Mouse (Mus musculus): ENCODE data around the gene Gm32742.
A peak's percentile ranks its signal among the peaks of the same experiment; 100 is the strongest.

The Gm32742 gene

DNA sequence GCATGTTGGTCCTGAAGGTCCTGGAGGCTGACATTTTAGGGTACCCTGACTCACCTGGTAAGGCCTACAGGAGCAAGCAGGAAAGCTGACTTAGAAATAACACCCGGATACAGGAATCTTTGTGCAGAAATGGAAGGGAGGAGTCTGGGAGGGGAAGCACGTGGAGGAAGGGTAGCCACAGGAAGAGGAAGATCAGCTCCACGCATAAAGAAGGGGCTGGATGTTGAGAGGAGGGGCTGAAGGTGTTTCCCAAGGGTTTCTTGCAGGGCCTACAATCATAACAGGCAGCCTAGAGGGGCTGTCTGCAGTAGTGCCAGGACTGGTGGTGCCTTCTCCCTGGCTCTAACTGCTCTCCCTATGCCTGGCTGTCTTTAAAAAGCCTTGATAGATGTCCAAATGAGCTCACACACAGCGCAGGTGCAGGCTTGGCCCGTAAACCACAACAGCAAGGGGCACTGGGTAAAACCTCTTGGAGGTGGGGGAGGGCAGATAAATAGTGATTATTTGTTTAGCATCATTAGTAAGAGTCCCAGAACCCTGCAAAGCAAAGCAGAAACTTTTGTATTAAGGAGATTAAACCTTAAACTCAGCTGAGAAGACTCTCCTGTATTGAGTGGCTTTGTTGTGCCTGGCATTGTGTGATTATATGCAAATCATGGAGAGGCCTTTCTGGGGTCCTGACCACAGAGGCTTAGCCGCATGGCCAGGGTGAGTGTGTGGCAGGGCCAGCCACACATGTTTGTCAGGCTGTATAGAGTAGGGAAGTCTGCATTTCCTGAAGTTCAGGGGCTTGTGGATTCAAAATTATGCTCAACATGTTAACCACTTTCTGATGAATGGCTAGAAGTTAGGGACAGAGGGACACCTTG lies at the start of gene Gm32742:
Gene Gm32742, minus strand, starts transcription at position 206 of the 869 bp plus-strand sequence.
- DNase-seq = no peak

DNA sequence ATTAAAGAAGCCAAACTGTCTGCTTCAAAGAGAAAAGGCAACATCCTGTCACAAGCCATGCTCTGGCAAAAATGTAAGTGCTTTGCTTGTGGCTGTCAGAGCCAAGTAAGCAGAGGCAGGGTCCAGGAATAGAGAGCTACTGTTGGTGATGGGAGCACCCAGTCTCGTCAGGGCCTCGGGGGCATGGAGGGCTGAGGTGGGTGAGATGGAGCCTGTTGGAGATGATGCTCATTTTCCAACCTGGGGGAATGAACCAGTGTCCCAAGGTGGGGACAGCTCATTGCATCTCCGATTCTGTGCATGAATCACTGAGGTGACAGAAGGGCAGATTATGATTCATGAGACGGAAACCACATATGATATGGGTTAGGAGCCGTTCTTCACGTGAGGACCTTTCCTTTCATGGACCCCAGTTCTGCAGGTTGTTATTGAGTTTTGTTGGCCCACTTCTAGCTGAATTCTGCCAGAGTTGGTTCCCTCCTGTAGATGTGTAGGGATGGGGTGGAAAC lies 48.5 kb upstream of the Gm32742 start:
- no peak for DNase-seq

DNA sequence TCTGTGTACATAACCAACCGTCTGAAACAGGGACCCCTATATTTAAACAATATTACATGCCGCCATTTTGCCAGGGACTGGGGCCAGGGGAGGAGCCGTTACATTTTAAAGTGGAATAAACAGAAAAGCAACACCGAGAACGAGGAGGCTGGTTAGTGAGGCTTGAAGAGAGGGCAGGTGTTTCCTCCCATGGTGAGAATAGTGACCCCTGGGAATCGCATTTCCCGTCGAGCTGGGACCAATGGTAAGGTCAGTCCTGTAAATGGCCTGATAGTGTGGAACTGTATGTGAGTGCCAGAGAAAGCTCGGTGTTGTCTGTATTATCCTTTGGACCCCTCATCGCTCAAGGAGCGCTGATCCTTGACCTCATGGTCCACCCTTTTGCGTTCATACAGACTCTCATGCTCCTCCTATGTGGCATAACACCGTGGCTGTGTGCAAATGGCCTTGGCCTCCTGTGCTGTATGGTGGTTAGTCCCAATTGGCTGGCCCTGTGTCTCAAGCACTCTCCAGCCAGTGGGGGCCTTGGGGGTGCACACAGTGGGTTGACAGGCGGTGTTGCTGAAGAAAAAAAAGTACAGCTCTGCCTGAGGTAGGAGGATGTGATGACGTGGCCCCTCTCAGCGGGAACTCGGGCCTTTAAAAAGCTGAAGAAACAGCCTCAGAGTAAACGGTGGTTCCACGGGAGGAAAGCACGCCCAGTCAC lies 47.9 kb upstream of the Gm32742 start, which contains the start of gene Pou2af1:
Gene Pou2af1, plus strand, starts transcription at position 686 of the 706 bp plus-strand sequence.
- no peak for DNase-seq

DNA sequence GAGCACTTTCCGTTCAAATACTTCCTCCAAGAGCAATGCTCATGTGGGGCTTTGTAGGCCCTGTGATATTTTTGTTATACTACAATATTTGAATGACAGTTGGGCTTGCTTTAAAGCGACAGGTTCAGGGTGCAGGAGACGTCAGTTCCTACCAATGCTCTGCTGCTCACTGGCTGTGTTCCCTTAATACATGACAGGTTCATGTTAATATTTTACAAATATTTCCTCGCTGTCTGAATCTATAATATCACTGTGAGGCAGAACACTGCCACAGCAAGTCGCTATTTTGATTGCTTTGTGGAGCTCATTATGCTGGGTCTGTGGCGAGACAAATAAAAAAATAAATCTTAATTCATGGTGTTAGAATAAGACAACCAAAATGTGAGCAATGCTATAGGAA lies 45.9 kb upstream of the Gm32742 start:
- DNase-seq = peak; percentile 8 to 15

DNA sequence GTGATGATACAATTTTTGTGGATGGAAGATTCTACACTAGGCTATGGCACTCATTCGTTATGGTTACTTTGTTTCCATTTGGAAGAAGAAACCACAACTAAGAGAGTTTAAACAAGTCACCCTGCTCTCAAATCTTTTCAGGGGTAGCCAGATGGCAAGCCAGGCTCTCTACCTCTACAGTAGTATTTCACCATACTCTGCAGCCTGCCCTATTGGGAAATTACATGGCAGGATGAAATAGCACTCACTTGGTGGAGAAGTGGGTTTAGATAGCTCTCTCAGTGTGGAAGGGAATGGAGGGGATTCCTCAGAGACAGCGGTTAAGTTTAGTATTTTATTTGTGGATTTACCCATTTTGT lies 43.6 kb upstream of the Gm32742 start:
- no peak for DNase-seq

DNA sequence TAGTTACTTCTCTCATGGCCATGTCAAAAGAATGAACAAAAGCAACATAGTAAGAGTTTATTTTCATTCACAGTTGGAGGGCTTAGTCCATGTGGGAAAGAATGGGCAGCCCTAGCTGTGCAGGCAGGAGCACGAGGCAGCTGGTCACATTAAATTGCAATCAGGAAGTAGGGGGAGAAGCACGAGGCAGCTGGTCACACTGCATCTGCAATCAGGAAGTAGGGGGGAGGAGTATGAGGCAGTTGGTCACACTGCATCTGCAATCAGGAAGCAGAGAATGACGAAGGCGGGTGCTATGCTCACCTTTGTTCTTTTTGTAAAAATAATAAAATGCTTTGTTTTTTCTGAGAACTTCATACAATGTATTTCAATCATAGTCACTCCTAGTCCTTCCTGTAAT lies 29.5 kb upstream of the Gm32742 start:
- DNase-seq = no peak

DNA sequence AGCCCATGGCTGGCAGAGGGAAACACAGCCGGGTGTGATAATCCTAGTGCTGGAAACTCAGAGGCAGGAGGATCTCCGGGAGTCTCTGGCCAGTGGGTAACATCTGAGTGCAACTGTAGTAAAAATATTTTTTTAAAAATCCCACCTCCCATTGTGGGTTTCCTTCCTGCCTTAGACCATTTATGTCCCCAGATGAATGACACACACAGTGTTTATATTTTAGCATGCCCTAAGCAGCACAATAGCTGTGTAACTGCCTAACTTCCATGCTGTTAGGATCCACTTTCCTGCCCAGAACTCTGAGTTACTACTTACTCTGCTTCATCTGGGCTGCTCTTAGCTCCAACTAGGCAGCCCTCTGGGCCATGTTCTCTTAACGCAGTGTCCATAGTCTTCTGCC lies 25.3 kb upstream of the Gm32742 start:
- no peak for DNase-seq

DNA sequence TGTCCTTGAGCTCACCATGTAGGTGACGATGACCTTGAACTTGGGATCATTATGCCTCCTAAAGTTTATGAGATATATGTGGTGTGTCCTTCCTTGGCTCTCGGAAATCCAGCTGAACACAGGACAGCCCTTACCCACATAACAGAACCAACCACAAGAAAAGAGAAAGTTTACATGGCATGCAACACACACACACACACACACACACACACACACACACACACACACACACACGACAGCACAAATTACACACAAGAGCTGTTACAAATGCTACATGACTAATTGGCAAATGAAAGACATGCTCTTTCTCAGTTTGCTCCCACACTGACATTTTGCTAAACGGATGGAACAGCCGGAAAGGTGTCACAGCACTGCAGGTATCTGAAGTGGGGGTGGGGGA lies 20.6 kb upstream of the Gm32742 start:
- DNase-seq = no peak

DNA sequence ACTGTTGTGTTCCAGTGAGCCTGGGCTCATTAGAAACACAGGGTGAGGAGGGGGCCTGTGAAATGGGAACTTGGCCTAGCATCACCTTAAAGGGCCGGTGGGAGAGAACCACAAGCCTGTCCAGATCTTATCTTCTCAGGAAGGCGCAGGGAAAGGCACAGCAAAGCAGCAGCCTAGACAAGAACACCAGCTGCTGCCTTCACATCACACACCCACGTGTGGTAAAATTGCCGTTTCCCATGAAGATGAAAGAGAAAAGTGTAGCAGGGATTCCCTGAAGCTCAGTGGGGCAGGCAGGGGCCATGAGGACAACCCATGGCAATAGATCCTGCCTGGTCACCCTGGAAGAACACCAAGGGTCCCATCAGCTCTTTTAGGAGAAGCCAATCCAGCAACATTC lies 20.1 kb upstream of the Gm32742 start:
- no peak for DNase-seq

DNA sequence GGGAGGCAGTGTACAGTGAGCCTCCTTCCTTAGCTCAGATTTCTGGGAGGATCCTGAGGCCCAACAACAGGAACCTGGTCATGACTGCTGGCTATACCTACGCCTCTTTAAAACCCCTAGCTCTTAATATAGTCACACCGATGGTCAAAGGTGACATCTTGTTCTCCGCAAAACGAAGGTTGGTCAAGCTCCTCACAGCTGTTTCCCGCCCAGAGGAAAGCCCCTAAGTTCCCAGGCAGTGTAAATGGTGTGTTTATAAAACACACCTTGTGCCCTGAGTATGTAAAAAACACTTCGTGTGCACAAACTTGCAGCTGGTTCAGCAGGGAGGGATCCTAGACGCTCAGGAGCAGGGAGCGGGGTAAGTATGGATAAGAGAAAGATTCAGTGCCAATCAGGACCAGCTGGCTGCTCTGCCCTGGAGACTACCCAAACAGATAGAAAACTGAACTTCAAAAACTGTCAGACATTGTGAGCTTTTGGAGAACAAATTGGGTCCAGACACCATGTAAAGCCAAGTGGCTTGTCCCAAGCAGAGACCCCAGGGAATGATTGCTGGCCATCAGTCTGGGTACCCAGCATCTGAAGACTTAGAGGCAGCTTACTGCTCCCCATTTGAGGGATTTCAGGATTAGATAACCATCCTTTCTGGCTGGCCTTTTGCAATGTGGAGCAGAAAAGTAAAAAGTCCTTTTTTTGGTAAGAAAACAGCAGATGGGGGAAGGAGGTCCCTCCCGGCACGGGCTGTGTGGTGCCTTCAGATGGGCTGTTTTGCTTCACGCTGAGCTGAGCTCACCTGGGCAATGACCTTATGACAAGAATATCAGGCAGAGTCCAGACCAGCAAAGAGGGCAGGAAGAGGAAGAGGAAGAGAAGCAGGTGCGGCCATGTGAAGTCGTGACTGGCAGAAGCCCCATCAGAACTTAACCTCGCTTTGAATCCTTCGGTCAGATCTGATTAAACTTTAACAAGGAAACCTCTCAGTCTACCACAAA lies 17.7 kb upstream of the Gm32742 start:
- peak in 1 of 2 experiments; percentile 3 for DNase-seq

DNA sequence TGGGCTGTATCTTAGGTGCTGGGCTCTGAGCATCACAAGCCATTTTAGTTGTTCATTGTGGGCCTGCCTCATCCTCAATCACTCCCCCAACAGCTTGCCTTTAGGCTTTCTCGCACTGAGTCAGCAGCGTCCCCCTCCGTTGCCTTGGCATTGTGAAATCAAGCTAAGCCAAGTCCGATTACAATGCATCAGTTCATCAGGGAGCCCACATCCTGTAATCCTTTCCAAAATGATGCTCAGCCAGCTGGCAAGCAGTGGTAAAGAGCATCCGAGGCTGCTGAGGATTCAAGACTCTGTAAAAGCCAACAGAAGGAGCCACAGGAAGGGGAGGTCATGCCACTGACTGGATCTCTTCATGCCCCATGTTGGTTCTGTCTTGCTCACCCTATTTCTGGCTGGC lies 15.3 kb upstream of the Gm32742 start:
- no peak for DNase-seq

DNA sequence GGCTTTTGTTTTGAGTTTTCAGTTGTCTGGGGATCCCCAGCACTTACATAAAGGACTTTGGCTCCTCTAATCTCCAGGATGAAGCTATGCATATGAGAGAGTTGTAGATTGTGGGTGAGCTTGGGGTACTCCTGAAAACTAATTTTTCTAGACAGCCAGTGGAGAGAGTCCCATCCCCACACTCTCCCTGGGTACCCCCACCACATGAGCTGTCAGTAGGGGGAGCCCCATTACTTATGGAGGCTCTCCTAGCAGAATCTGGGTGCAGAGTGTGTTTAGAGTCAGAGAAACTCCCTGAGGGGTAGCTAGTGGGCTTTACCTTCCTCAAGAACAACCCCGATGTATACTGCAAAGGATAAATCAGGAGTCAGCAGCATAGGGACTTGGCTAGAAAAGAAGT lies 13.0 kb upstream of the Gm32742 start:
- DNase-seq = peak in 1 of 2 experiments; percentile 10

DNA sequence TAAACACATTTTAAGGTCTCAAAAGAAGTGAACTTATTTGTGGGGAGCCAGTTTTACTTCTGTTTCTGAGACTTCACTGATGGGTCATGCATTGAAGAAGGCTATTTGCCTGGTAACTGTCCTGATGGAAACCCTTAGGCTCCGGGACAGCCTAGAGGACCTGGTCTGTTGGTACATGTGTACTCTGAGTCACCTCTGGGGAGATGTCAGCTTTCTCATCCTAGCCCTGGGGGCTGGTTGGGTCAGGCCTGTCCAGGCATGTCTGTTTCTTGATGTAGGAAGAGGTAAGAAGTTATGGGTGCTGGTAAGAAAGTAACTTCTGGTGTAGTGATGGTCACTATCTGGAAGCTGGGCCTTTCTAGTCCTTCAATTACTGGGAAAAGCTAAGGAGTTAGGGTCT lies 10.4 kb upstream of the Gm32742 start:
- DNase-seq = no peak

DNA sequence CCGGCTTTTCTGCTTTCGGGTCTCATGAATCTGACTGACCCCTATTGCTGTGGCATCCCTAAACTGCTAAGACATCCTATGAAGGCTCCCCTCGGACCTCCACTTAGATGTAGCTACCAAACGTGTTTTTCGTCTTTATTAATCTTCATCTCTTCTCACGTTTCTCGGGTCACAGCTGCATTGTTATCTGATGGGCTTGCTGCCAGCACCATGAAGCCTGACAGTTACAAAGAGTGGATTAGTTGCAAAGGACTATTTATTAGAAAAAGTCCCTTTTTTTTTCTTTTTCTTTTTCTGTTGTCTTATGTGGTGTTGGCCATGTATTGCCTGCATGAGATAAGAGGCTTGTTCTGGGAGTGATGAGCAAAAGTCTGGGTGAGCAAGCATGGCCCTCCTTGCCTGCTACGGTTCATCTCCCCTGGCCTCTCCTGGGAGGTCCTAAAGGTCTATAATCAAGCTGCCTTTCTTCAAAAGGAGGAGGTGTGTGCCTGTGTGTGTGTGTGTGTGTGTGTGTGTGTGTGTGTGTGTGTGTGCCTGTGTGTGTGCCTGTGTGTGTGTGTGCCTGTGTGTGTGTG lies 9.7 kb upstream of the Gm32742 start:
- peak in 1 of 2 experiments; percentile 21 for DNase-seq

DNA sequence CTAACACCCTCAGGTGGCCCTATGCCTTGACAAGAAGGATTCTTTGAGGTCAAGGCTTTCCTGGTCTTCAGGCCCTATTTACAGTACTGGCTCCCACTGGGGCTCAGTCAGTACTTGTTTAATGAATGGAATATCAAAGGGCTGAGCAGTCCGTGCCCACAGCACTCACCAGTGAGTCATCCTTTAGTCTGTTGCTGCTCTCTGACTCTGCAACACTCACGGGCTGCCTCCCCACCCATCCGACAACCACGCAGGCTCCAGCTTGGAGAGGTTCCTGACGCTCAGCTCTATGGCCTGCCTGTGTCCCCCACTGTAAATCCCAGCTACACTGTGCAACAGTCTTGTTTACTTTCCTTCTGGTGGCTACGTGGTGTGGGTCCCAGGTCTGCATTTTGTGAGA lies 5.0 kb upstream of the Gm32742 start:
- no peak for DNase-seq

DNA sequence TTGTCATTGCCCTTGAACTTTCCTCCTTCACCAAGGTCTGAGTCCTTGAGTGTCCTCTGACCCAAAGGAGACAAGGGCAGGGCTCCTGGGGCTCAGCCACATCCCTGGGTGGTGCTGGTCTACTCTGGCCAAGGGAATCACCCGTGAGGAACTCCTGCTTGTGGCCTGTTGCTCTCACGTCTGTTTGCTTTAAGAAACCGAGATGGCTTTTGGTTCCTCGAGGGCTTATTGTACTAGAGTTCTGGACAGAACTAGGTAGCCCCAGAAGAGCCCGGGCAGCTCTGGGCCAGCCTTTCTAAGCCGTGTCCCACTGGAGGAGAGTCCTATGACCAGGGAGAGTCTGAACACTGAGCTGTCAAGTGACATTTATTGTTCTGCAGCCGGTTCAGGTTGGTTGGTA lies 3.8 kb upstream of the Gm32742 start:
- DNase-seq = no peak

DNA sequence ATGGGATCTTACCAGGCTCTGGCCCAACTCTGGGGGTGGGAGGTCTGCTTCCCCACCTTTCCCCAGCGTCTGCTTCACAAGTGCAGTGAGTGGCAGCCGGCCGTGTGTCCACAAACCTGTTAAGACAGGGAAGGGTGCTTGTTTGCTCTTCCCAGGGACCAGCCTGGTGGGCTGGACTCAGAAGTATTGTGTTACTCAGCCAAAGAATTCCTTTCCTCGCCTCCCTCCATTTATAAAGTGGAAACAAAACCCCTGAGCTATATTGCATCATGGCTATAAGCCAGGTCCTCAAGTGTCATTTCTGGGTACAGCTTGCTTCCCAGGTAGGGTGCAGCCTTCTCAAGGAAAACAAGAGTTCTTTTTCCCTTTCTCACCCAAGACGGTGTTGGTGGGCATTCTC lies 3.4 kb upstream of the Gm32742 start:
- DNase-seq = no peak

DNA sequence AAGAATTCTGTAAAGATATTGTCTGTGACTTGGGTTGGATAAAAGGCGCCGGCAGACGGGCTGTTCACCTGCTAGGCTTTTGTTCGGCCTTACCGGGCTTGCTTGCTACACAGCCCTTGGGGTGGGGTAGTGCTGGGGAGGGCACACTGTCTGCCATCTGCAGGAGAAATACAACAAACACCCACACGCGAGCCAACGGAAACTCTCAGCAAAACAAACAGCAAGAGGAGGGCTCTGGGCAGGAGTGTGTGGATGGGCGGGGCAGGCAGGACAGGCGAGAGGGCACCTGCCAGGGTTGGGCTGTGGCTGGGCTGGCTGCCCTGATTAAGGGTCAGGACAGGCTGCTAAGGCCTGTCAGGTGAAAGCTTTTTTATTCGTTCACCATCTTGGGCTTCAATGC lies 2.6 kb upstream of the Gm32742 start:
- peak; percentile 12 to 36 for DNase-seq

DNA sequence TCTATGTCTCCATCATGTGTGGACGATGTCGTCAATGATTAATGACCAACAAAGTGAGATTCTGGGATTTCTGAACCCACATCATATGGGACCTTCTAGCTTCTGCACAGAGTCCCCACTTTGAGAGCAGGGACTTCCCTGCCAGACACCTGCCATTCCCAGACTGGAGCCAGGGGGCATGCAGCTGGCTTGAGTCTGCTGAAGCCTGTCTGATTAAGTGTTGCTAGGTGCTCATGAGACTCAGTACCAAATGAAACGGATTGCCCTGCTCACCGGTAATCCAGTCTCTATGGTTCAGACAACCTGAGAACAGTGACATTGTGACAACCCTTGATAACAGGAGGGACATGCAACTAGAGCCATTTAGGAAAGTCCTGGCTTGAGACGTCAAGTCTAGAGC lies 1.3 kb downstream of the Gm32742 start:
- no peak for DNase-seq

DNA sequence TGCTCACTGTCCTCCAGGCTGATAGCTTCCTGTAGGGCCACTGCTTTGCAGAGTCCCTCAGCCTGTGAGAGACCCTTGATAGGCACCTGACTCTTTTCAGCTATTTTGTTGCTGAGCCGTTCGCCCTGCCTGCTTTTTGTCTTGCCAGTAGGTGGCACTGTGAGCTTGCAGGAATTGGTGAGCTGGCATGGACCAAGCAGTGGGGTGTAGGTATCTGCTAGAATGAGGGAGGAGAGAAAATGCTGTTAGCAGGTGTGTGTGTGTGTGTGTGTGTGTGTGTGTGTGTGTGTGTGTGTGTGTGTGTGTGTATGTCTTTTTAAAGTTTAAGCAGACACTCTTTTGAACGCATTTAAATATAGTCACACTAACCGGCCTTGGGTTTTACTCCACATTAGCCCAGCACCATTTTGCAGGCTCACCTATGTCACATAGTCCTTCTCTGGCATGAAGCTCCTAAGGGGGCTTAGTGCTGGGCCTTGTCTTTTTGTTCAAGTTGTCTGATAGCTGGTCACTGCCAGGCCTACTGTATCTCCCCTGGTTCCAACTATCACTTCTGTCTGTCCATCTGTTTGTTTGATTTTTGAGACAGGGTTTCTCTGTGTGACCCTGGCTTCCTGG lies 3.4 kb downstream of the Gm32742 start:
- DNase-seq = peak; percentile 71 to 85

DNA sequence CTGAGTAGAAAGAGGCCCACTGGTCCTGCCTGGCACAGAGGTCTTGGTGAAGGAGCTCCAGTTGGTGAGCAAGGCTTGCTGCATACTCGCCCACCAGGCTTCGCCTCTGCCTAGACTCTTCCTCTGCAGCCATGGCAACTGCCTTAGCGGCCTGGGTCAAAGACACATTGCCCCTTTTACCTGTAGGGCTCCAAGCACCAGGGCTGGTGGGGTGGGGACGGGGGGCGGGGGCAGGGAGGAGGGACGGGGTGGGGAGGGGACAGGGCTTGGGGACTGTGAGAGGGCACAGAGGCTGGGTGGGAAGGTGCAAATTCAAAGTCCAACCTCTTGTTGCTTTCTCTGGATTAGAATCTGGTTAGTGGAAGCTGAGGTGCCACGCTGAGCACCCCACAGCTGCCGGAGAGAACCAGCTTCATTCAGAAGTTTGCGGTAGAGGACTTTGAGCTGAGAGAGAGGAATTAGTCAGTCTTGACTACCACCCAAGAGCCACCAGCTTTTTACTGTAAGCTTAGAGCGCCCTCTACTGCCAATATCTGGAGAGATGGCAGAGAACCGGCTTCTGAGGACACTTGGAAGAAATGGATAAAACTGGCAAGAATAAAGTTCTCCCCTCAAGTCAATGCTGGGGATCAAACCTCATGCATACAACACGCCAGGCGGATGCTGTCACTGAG lies 13.1 kb downstream of the Gm32742 start:
- DNase-seq = peak; percentile 72 to 80

Data from kidney, postnatal 36 days (tissue).